Mouse (Mus musculus) cortical plate, adult 2 months (tissue): ENCODE data around the gene Igf2r. TPM values are rescaled to one million over a fixed set of nuclear protein-coding genes. Genes with fewer than 3 reads are reported as not detected.

Experiments
- H3K27ac ChIP-seq: fragments of 200-500 bp; 2 replicates; pipeline ENCODE4 v1.5.1; 2012; ENCODE audit warnings: low read length, control low read depth, inconsistent platforms; ENCODE audit not compliant: insufficient read depth
- H3K4me1 ChIP-seq: fragments of 200-500 bp; 2 replicates; pipeline ENCODE4 v1.6.1; 2011; ENCODE audit warnings: low read length; ENCODE audit not compliant: control insufficient read depth, insufficient read depth
- H3K4me3 ChIP-seq: fragments of 200-500 bp; 2 replicates; pipeline ENCODE4 v1.5.1; 2011; ENCODE audit warnings: mild to moderate bottlenecking, low read length, control low read depth; ENCODE audit not compliant: insufficient read depth
- CTCF ChIP-seq: fragments of 200-500 bp; IDR thresholded peaks from 2 replicates; pipeline ENCODE4 v1.5.1; 2011; ENCODE audit warnings: mild to moderate bottlenecking, control low read depth, low read length; ENCODE audit not compliant: insufficient read depth; ENCODE audit errors: extremely low read depth
- POLR2A ChIP-seq: fragments of 200-500 bp; IDR thresholded peaks from 2 replicates; pipeline ENCODE4 v1.6.1; 2011; ENCODE audit warnings: mild to moderate bottlenecking, low read length, control low read depth; ENCODE audit not compliant: insufficient read depth; ENCODE audit errors: extremely low read depth
- polyA plus RNA-seq: library from polyadenylated mRNA; depleted of rRNA; stranded (reverse); fragments of >200 nt; gene quantifications from 2 replicates; pipeline ENCODE4 v1.2.3, GENCODE M21; 2012

Gene Igf2r
- polyA plus RNA-seq, 1 experiment, result 10.9 TPM

- TF ChIP-seq CTCF (no peak), POLR2A (no peak)
- no peak overlapping the region for H3K4me3 ChIP-seq
- no peak overlapping the region for H3K27ac ChIP-seq
These were observed 29.9 kb downstream of the Igf2r start for GRCm38 (mm10) chr17:12739516-12739915.

GRCm38 (mm10) chr17:12737934-12738333, 31.5 kb downstream of the Igf2r start:
- H3K27ac ChIP-seq, result no peak overlapping the region
- TF ChIP-seq POLR2A (no peak), CTCF (no peak)
- no peaks in the 10 kb centered on the region for H3K4me1 ChIP-seq
- H3K4me3 ChIP-seq, result no peak overlapping the region

More at GRCm38 (mm10) chr17:12739516-12739915, 29.9 kb downstream of the Igf2r start:
- H3K4me1 ChIP-seq, result no peaks in the 10 kb centered on the region

DNA sequence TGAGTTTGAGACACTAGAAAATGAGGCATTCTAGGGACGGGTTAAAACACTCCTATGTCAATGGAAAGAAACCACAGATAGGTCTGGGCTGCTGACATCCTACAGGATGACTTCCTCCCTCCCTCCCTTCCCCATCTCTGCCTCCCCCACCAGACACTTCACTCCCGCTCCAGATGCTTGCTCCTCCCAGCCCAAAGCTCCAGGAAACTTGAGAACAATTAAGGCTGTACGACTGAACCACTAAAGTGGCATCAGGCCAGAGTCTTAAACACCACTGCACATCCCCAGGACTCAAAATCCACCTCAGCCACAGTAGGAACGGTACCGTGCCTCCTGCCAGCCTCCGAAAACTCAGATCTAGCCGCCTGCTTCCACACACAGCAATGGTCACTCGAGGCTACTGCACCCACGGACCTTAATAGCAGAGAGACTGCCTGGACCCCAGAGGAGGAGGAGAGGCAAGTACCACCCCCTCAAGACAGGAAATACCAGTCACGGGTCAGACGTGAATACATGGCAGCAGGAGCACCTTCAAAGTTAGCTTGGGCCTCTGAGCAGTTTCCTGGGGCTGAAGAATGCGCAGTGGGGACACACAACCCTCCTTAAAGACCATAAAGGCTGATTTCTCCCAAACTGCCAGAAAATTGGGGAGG, 35.1 kb downstream of the Igf2r start:
- H3K4me1 ChIP-seq, result no peaks in the 10 kb centered on the region
- no peak overlapping the region for H3K4me3 ChIP-seq
- TF ChIP-seq CTCF (no peak), POLR2A (no peak)
- H3K27ac ChIP-seq, result no peak overlapping the region

DNA sequence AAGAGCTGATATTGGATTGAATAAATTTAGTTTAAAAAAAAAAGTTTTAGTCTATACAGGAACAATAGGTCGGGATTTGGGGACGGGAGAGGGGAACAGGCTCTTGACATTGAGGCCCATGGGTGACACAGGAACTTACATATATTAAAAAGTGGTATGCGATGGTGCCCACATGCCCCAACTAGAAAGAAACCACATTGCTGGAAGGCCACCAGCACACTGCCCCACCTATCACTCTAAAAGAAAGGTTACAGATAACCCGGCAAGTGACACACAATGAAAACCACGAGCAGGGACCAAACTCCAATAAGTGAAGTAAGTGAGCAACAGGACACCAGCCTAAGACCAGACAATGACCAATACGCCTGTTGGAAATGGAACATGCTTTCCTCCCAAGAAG, 36.3 kb downstream of the Igf2r start:
- no peak for TF ChIP-seq POLR2A
- no peak for TF ChIP-seq CTCF
- no peak overlapping the region for H3K27ac ChIP-seq
- no peak overlapping the region for H3K4me3 ChIP-seq
- no peaks in the 10 kb centered on the region for H3K4me1 ChIP-seq

GRCm38 (mm10) chr17:12728536-12728935, 40.9 kb downstream of the Igf2r start:
- peaks cover 2% of the 10 kb centered on the region; the same call in 1 of the 2 replicates for H3K4me1 ChIP-seq
- TF ChIP-seq CTCF (no peak), POLR2A (no peak)
- H3K27ac ChIP-seq, result no peak overlapping the region
- no peak overlapping the region for H3K4me3 ChIP-seq

DNA sequence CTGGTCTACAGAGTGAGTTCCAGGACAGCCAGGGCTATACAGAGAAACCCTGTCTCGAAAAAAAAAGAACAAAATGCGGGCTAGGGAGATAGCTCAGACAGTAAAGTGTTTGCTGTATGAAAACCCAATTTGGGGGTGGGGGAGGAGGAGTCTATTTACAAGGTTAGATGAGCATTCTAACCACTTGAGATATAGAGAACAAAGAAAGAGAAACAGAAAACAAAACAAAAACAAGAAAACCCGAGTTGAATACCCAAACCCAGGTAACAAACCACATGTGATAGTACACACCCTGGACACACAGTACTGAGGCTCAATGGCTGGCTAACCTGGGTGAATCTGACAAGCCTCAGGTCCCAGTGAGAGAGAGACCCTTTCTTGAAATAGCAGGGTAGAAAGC, 41.7 kb downstream of the Igf2r start:
- H3K4me3 ChIP-seq, result no peak overlapping the region
- TF ChIP-seq POLR2A (no peak), CTCF (no peak)

GRCm38 (mm10) chr17:12725871-12726270, 43.6 kb downstream of the Igf2r start:
- TF ChIP-seq CTCF (no peak), POLR2A (no peak)
- H3K27ac ChIP-seq, result no peak overlapping the region
- H3K4me3 ChIP-seq, result no peak overlapping the region
- H3K4me1 ChIP-seq, result peaks cover 2% of the 10 kb centered on the region; the same call in 1 of the 2 replicates

More for the DNA sequence above, 41.7 kb downstream of the Igf2r start:
- Histone ChIP-seq H3K27ac (no peak overlapping the region), H3K4me1 (peaks cover 2% of the 10 kb centered on the region; the same call in 1 of the 2 replicates)

GRCm38 (mm10) chr17:12724767-12725744, 44.4 kb downstream of the Igf2r start:
- no peak for TF ChIP-seq POLR2A
- no peak for TF ChIP-seq CTCF
- Histone ChIP-seq H3K27ac (no peak overlapping the region), H3K4me3 (no peak overlapping the region), H3K4me1 (peaks cover 2% of the 10 kb centered on the region; the same call in 1 of the 2 replicates)

DNA sequence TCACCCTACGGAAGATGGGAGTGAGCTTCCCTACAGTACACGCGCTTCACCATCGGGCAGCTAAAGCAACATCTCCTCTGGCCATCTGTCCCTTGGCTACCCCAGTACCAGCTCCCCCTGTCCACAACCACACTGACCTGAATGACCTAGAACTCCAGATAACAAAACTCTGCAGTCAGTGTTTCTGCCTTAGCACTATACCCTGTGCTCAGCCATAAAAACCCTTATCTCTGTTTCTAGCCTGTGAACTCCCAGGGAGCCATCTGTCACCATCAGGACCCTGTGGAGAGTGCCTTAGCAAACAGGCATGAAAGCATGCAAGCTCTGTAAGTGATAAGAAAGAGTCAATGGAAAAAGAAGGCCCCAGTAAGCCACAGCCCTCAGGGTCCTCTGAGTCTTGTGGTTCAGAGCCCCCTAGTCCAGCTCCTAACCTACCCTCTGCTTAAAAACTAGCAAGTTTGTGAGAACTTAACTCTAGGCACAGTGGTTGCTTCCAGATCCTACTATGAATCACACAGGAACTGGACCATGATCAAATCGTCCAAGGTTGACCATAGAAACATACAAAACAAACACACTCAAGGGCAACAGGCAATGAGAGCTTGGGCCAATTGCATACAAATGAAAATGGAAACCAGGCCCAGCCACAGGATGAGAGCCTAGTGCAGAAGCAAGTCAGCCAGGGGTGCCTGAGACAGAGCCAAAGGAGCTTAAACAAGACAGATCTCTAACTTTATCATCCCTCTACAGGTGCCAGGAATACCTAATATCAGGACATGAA, 45.3 kb downstream of the Igf2r start:
- Histone ChIP-seq H3K4me3 (no peak overlapping the region), H3K27ac (no peak overlapping the region), H3K4me1 (peaks cover 2% of the 10 kb centered on the region; the same call in 1 of the 2 replicates)
- TF ChIP-seq POLR2A, result no peak
- no peak for TF ChIP-seq CTCF
